Mouse (Mus musculus): ENCODE results near the gene Pitx3.
"Not testable (repeated sequence)": the region's sequence is repeated elsewhere in the genome, so short reads cannot be mapped to it uniquely, and the experiment has no call there.

GRCm38 (mm10) chr19:46167169-46167568, 19.0 kb upstream of the Pitx3 start:
- TF ChIP-seq CTCF (IDR thresholded peaks at IDR 0.05; ENCODE audit: control insufficient read depth, insufficient read depth, insufficient replicate concordance, low read depth, low read length); POLR2A (IDR thresholded peaks at IDR 0.05; ENCODE audit: control insufficient read depth, low read depth, low read length): not testable (repeated sequence)

Measured in testis, adult 2 months (tissue).